Mouse (Mus musculus): ENCODE data around the gene Fam50b.

Gene Fam50b

GRCm38 (mm10) chr13:34794426-34794825, 59.8 kb downstream of the Fam50b start:
- DNase-seq (ENCODE audit: low spot score in 2 of 2): no peak

Data from spleen, postnatal 36 days (tissue).